Comparison of ENCODE assay signal across 13 mouse cellular contexts in genomic region chr5:65006011-65006491, GRCm38 (mm10). TPM values are rescaled to one million over a fixed set of nuclear protein-coding genes. Genes with fewer than 3 reads are reported as not detected.
A peak's percentile ranks its signal among the peaks of the same experiment; 100 is the strongest.
DNase-seq lines count a peak whose midpoint lies in the region; ATAC-seq and TF ChIP-seq lines count a peak whose summit lies in the region.
"Had no signal": no experiment of that assay in that cellular context is flagged by ENCODE, and none has a peak within 500 bp of the region (broad histone marks: within the 10 kb centered on the region; RNA-seq: fewer than 3 reads in every experiment).

No protein-coding gene starts in this region.

- TF ChIP-seq CTCF in stomach, postnatal 0 days (IDR thresholded peaks at IDR 0.05; ENCODE audit: low read depth) = no peak

- H3K4me1 ChIP-seq in kidney, embryonic 16.5 days (ENCODE audit: insufficient read depth, low read length) = peaks cover 17% of the 10 kb centered on the region
- no peaks in the 10 kb centered on the region for H3K4me1 ChIP-seq in embryonic facial prominence, embryonic 14.5 days (ENCODE audit: control insufficient read depth, insufficient read depth, low read length)
- no peaks in the 10 kb centered on the region for H3K4me1 ChIP-seq in stomach, postnatal 0 days (replicated peaks; ENCODE audit: control insufficient read depth, insufficient read depth)

- H3K27ac ChIP-seq in kidney, embryonic 16.5 days (ENCODE audit: low read length) = no peak overlapping the region
- 0 out of 2 replicates have a peak overlapping the region, but pooled peaks have one; percentile 13 for H3K27ac ChIP-seq in embryonic facial prominence, embryonic 14.5 days (replicated peaks; ENCODE audit: low read depth, low read length)
- no peak overlapping the region for H3K27ac ChIP-seq in stomach, postnatal 0 days (replicated peaks)
- H3K27ac ChIP-seq: embryonic facial prominence, embryonic 13.5 days; heart, embryonic 13.5 days; macrophage had no signal

- H3K4me2 ChIP-seq in kidney, embryonic 16.5 days (replicated peaks; ENCODE audit: low read depth, low read length) = no peak overlapping the region
- H3K4me2 ChIP-seq in embryonic facial prominence, embryonic 14.5 days (ENCODE audit: low read depth, low read length) = no peak overlapping the region
- no peak overlapping the region for H3K4me2 ChIP-seq in stomach, postnatal 0 days (replicated peaks; ENCODE audit: low read depth)
- H3K4me2 ChIP-seq: embryonic facial prominence, embryonic 13.5 days; heart, embryonic 13.5 days had no signal

- no peak for TF ChIP-seq EP300 in stomach, postnatal 0 days (optimal IDR thresholded peaks at IDR 0.05)

- H3K36me3 ChIP-seq in kidney, embryonic 16.5 days (ENCODE audit: insufficient read depth, low read length) = peaks cover 33% of the 10 kb centered on the region
- peaks cover 46% of the 10 kb centered on the region for H3K36me3 ChIP-seq in embryonic facial prominence, embryonic 14.5 days (ENCODE audit: control insufficient read depth, insufficient read depth, low read length)
- H3K36me3 ChIP-seq in stomach, postnatal 0 days (ENCODE audit: control insufficient read depth, insufficient read depth, low read length) = peaks cover 18% of the 10 kb centered on the region
- H3K36me3 ChIP-seq: G1E had no signal

- ATAC-seq in kidney, embryonic 16.5 days (ENCODE audit: low FRiP score, low TSS enrichment) = peak; percentile 59; the same call in 1 of the 2 replicates
- ATAC-seq in embryonic facial prominence, embryonic 14.5 days (ENCODE audit: low read depth) = peak; percentile 53
- no peak for ATAC-seq in stomach, postnatal 0 days (ENCODE audit: low FRiP score, low TSS enrichment)

- H3K27me3 ChIP-seq in kidney, embryonic 16.5 days (ENCODE audit: insufficient read depth, low read length) = no peaks in the 10 kb centered on the region
- H3K27me3 ChIP-seq in embryonic facial prominence, embryonic 14.5 days (replicated peaks; ENCODE audit: control insufficient read depth, insufficient read depth, low read length) = no peaks in the 10 kb centered on the region
- H3K27me3 ChIP-seq in stomach, postnatal 0 days (ENCODE audit: control insufficient read depth, insufficient read depth, low read length) = no peaks in the 10 kb centered on the region
- H3K27me3 ChIP-seq: embryonic facial prominence, embryonic 13.5 days; heart, embryonic 13.5 days had no signal

- DNase-seq in kidney, adult 18-20 months = no peak
- peak; percentile 20 for DNase-seq in T-cell, adult 2 months (ENCODE audit: low spot score)
- peak; percentile 37 for DNase-seq in embryonic facial prominence, embryonic 14.5 days (ENCODE audit: low spot score)
- DNase-seq in naive thymus-derived CD4-positive, alpha-beta T cell, adult 2 months (ENCODE audit: low read depth) = peak; percentile 50
- no peak for DNase-seq in stomach, postnatal 0 days (ENCODE audit: low spot score)
- no peak for DNase-seq in gastrocnemius, adult 8-10 months (ENCODE audit: low spot score in 2 of 2)
- no peak for DNase-seq in heart, postnatal 4 days
- DNase-seq: kidney, adult 8-10 months had no signal

- 26% methylated on average over 4 of the region's 4 CpGs for WGBS in kidney, embryonic 16.5 days
- WGBS in embryonic facial prominence, embryonic 14.5 days = 33% methylated on average over 4 of the region's 4 CpGs
- 51% methylated on average over 4 of the region's 4 CpGs for WGBS in stomach, postnatal 0 days

- H3K9ac ChIP-seq in kidney, embryonic 16.5 days (replicated peaks; ENCODE audit: low read length) = no peak overlapping the region
- H3K9ac ChIP-seq in embryonic facial prominence, embryonic 14.5 days (ENCODE audit: low read depth, low read length) = no peak overlapping the region
- no peak overlapping the region for H3K9ac ChIP-seq in stomach, postnatal 0 days (ENCODE audit: low read length)
- H3K9ac ChIP-seq: embryonic facial prominence, embryonic 13.5 days; heart, embryonic 13.5 days had no signal

- H3K4me3 ChIP-seq in kidney, embryonic 16.5 days (ENCODE audit: low read length) = no peak overlapping the region
- H3K4me3 ChIP-seq in embryonic facial prominence, embryonic 14.5 days (ENCODE audit: low read depth, low read length) = no peak overlapping the region
- H3K4me3 ChIP-seq in stomach, postnatal 0 days (ENCODE audit: low read depth, low read length) = no peak overlapping the region
- H3K4me3 ChIP-seq: embryonic facial prominence, embryonic 13.5 days; heart, embryonic 13.5 days had no signal

- H3K9me3 ChIP-seq in kidney, embryonic 16.5 days (ENCODE audit: low read length) = no peaks in the 10 kb centered on the region
- H3K9me3 ChIP-seq in embryonic facial prominence, embryonic 14.5 days (ENCODE audit: control insufficient read depth, low read length) = peaks cover 6% of the 10 kb centered on the region; the same call in 1 of the 2 replicates
- H3K9me3 ChIP-seq in stomach, postnatal 0 days (ENCODE audit: control insufficient read depth, low read length) = no peaks in the 10 kb centered on the region
- H3K9me3 ChIP-seq: embryonic facial prominence, embryonic 13.5 days; G1E had no signal

RNA-seq across cellular contexts. Expression of gene Fam114a1, which starts 36.2 kb away (rescaled TPM):
- polyA plus RNA-seq in kidney, embryonic 16.5 days (2015; fragmentation: Nextera tagmentation; extraction: Ambion mirVana) = 42.8 and 44.6 TPM in 2 replicates
- polyA plus RNA-seq in embryonic facial prominence, embryonic 14.5 days (2014; fragmentation: Nextera tagmentation; extraction: Ambion mirVana) = 59.2 and 60.6 TPM in 2 replicates
- 28.1 and 31.0 TPM in 2 replicates for polyA plus RNA-seq in stomach, postnatal 0 days (2015; fragmentation: Nextera tagmentation; extraction: Ambion mirVana)
- 1 to 10 TPM; 2.7 to 9.1 (median 4.0) TPM for total RNA-seq in gastrocnemius, adult 8-10 months (2022)
- total RNA-seq in heart, postnatal 4 days (2021) = 10 to 100 TPM; 35.8 to 37.0 TPM
- polyA plus RNA-seq: G1E had no signal

RNA-seq across cellular contexts. Expression of gene Tlr6, which starts 46.2 kb away (rescaled TPM):
- 0.62 and 0.77 TPM in 2 replicates for polyA plus RNA-seq in kidney, embryonic 16.5 days (2015; fragmentation: Nextera tagmentation; extraction: Ambion mirVana)
- polyA plus RNA-seq in embryonic facial prominence, embryonic 14.5 days (2014; fragmentation: Nextera tagmentation; extraction: Ambion mirVana) = 1.6 and 1.7 TPM in 2 replicates
- 0.34 and 0.57 TPM in 2 replicates for polyA plus RNA-seq in stomach, postnatal 0 days (2015; fragmentation: Nextera tagmentation; extraction: Ambion mirVana)
- total RNA-seq in gastrocnemius, adult 8-10 months (2022) = under 1 TPM; 0.16 to 0.34 (median 0.29) TPM
- total RNA-seq in heart, postnatal 4 days (2021) = 1 to 10 TPM in 1 of 2 experiments, under 1 TPM in 1; 0.72 to 1.4 TPM
- polyA plus RNA-seq: G1E had no signal

Comparison
In these comparisons a context has a peak if more than half of its experiments do, and no peak if none do; other contexts are left out.
1. DNase-seq: peak in T-cell, adult 2 months (single experiment), embryonic facial prominence, embryonic 14.5 days (single experiment) and naive thymus-derived CD4-positive, alpha-beta T cell, adult 2 months (single experiment); none in kidney, adult 18-20 months (single experiment), stomach, postnatal 0 days (single experiment), gastrocnemius, adult 8-10 months (0 of 2) and heart, postnatal 4 days (single experiment).